Mouse (Mus musculus) C2C12 (cell line): ENCODE results near the gene Serinc3. TPM values are rescaled to one million over a fixed set of nuclear protein-coding genes. Genes with fewer than 3 reads are reported as not detected.

Experiments used
- H3K27me3 ChIP-seq: one replicate; pipeline ENCODE4 v1.6.1; 2011; ENCODE audit not compliant: control insufficient read depth, insufficient read depth, insufficient read length
- H3K36me3 ChIP-seq: one replicate; pipeline ENCODE4 v1.6.1; 2011; ENCODE audit not compliant: control insufficient read depth, insufficient read depth
- H3K4me3 ChIP-seq: one replicate; pipeline ENCODE4 v1.5.1; 2011; ENCODE audit warnings: mild to moderate bottlenecking, control low read depth; ENCODE audit not compliant: poor library complexity, insufficient read depth, severe bottlenecking
- H3K79me2 ChIP-seq: one replicate; pipeline ENCODE4 v1.6.1; 2011; ENCODE audit not compliant: control insufficient read depth, insufficient read depth
- H3K79me3 ChIP-seq: one replicate; pipeline ENCODE4 v1.6.1; 2011; ENCODE audit warnings: low read depth, control low read depth
- H3ac ChIP-seq: one replicate; pipeline ENCODE3; 2011; ENCODE audit warnings: low read depth; ENCODE audit not compliant: control insufficient read depth, insufficient read length
- CEBPB ChIP-seq: IDR thresholded peaks from one replicate; pipeline ENCODE4 v1.6.1; 2011; ENCODE audit warnings: low read depth, mild to moderate bottlenecking, control low read depth, moderate library complexity
- CTCF ChIP-seq: IDR thresholded peaks from one replicate; pipeline ENCODE4 v1.5.1; 2011; ENCODE audit not compliant: control insufficient read depth, insufficient read depth, insufficient read length
- FOSL1 ChIP-seq: IDR thresholded peaks from one replicate; pipeline ENCODE4 v1.8.0; 2011; ENCODE audit warnings: mild to moderate bottlenecking, low read length; ENCODE audit not compliant: poor library complexity, insufficient read depth, severe bottlenecking
- MAX ChIP-seq: IDR thresholded peaks from one replicate; pipeline ENCODE4 v1.6.1; 2011; ENCODE audit warnings: mild to moderate bottlenecking, control low read depth
- MYOD1 ChIP-seq: IDR thresholded peaks from one replicate; pipeline ENCODE4 v1.6.1; 2011; ENCODE audit warnings: low read depth; ENCODE audit not compliant: control insufficient read depth, insufficient read length
- MYOG ChIP-seq: IDR thresholded peaks from one replicate; pipeline ENCODE4 v1.6.1; 2011; ENCODE audit not compliant: control insufficient read depth, insufficient read length; ENCODE audit errors: extremely low read depth
- USF1 ChIP-seq: IDR thresholded peaks from one replicate; pipeline ENCODE4 v1.6.1; 2011; ENCODE audit warnings: low read depth, mild to moderate bottlenecking, control low read depth, moderate library complexity
- polyA plus RNA-seq: library from polyadenylated mRNA; unstranded; fragments of >200 nt; fragmentation: generic; extraction: Trizol; gene quantifications from one replicate; pipeline ENCODE4 v1.2.1, GENCODE M21; 2012; ENCODE audit warnings: missing spikeins

Gene Serinc3
- polyA plus RNA-seq, 1 experiment = 29.4 TPM

DNA sequence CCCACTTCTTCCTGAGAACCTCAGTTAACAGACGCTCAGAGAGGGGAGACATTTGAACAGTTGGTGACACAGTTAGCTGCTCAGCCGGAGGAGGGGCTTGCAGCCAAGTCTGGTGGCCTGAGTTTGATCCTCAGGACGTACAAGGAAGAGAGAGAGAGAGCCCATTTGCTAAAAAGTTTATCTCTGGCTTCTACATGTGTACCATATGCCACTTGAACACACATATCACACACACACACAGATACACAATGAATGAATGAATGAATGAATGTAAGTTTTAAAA is 48.1 kb downstream of the Serinc3 start:
- Histone ChIP-seq H3K36me3 (no peaks in the 10 kb centered on the region), H3K79me2 (no peaks in the 10 kb centered on the region), H3ac (no peak overlapping the region), H3K79me3 (no peaks in the 10 kb centered on the region), H3K27me3 (no peaks in the 10 kb centered on the region), H3K4me3 (no peak overlapping the region)
- TF ChIP-seq MYOD1 = no peak
- TF ChIP-seq CTCF = no peak
- no peak for TF ChIP-seq FOSL1
- TF ChIP-seq CEBPB = no peak
- TF ChIP-seq MYOG = no peak
- TF ChIP-seq MAX = no peak
- TF ChIP-seq USF1 = no peak

DNA sequence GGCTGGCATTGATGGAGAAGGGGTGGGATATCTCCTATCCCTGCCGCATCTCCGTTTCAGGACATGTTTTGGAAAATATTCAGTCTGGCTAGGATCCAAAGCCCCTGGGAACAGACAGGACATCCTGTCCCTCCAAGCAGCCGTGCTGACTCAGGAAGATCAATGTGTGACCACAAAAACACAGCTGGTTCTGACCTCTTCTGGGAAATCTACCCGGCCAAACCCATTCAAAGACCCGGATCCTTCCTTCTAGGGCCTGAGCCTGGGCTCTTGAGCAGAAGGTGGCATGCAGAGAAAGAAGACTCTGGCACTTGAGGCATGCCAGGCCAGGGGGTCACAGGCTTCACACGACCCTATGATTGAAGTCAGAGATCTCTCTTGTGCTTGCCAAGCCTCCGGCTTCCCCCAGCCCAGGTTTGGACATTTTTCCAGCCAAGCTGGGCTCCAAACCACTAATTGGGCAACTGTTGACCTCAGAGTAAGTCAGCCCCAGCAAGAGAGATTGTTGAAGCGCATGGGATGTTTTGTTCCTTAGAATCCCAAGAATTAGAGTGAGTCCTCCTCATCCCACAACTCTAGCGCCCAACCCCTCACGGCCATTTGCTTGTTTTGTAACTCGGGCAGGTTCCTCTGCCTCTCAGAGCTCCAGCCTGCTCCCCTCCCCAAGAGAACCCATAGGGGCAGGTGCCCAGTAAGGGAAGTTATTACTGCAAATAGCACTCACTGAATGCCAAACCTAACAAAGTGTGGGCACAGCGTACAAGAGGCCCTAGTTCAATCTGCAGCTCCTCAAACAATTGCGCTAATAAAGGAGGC is 48.7 kb downstream of the Serinc3 start:
- H3K4me3 ChIP-seq = no peak overlapping the region
- no peaks in the 10 kb centered on the region for H3K27me3 ChIP-seq
- H3K79me2 ChIP-seq = no peaks in the 10 kb centered on the region
- no peaks in the 10 kb centered on the region for H3K79me3 ChIP-seq
- H3K36me3 ChIP-seq = no peaks in the 10 kb centered on the region
- no peak overlapping the region for H3ac ChIP-seq
- TF ChIP-seq MAX (no peak), CTCF (no peak), MYOD1 (peak; percentile 20), USF1 (no peak), FOSL1 (no peak), MYOG (no peak)

DNA sequence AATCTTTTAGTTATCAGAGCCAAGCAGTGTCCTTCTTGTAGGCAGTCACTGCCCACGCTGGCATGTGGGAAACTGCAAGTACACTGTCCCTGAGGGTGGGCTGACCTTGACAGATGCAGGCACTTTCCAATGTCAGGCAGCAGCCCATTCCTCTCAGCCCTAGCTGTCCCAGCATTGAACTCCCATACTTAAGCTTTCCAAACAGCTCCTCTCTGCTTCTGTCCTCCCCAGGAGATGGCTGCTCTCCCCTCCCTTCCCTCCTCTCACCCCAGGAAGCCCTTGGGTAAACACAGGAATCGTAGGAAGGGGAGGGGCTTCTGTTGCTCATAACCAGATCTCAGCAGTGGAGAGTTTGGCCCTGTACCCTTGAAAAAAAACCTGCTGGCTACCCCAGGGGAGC is 49.8 kb downstream of the Serinc3 start:
- TF ChIP-seq MYOD1 = no peak
- TF ChIP-seq MYOG = no peak
- TF ChIP-seq MAX = no peak
- TF ChIP-seq CEBPB = no peak
- no peak for TF ChIP-seq FOSL1
- TF ChIP-seq USF1 = no peak
- TF ChIP-seq CTCF = no peak
- Histone ChIP-seq H3K27me3 (no peaks in the 10 kb centered on the region), H3K79me2 (no peaks in the 10 kb centered on the region), H3ac (no peak overlapping the region), H3K36me3 (no peaks in the 10 kb centered on the region), H3K79me3 (no peaks in the 10 kb centered on the region), H3K4me3 (no peak overlapping the region)

DNA sequence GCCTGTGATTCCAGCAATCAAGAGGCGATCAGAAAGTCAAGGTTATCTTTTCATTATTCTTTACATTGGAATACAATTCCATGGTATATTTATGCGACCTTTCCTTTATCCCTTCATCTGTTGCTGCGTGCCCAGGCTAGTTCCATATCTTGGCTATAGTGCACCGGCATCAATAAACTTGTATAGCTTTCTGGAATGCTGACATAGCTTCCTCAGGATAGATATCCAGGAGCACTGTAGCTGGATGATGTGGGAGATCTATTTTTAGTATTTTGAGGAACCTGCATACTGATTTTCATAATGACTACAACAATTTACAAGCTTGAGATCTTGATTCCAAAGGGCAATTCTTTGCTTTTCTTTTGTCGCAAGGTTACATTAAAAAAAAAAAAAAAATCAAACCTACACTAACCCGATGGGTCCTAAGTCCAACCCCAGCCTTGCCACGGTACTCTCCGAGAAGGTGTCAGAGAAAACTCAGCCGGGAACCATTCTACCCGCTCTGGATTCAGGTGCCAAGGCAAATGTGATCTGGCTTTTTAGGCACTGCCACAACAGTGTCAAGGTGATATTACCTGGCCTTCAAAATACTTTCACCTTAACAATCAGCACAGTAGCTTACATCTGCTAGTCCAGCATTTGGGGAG is 51.2 kb downstream of the Serinc3 start:
- H3ac ChIP-seq = no peak overlapping the region
- no peaks in the 10 kb centered on the region for H3K79me2 ChIP-seq
- no peaks in the 10 kb centered on the region for H3K79me3 ChIP-seq
- no peaks in the 10 kb centered on the region for H3K27me3 ChIP-seq
- no peak overlapping the region for H3K4me3 ChIP-seq
- H3K36me3 ChIP-seq = no peaks in the 10 kb centered on the region
- TF ChIP-seq USF1 (no peak), MAX (no peak), CTCF (no peak), MYOG (no peak), CEBPB (no peak), MYOD1 (no peak), FOSL1 (no peak)

DNA sequence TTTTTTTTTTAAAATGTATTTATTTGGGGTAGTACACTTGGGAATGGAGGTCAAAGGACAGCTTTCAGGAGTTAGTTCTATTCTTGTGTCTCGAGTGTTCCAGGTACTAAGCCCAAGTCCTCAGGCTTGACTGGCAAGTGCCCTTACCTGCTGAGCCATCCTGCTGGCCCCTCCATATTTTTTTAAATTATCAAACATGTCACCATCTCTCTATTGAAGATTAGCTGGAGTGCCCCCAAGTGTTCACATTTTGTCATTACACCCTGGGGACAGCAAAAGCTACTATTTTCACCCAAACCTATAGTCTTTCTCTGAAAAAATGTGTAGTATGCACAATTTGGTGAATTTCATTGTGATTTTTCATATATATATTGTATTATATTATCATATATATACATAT is 52.8 kb downstream of the Serinc3 start:
- TF ChIP-seq MAX = no peak
- no peak for TF ChIP-seq MYOD1
- TF ChIP-seq MYOG = no peak
- TF ChIP-seq FOSL1 = no peak
- no peak for TF ChIP-seq USF1
- TF ChIP-seq CTCF = no peak
- no peak for TF ChIP-seq CEBPB
- Histone ChIP-seq H3K27me3 (no peaks in the 10 kb centered on the region), H3K79me3 (no peaks in the 10 kb centered on the region)

DNA sequence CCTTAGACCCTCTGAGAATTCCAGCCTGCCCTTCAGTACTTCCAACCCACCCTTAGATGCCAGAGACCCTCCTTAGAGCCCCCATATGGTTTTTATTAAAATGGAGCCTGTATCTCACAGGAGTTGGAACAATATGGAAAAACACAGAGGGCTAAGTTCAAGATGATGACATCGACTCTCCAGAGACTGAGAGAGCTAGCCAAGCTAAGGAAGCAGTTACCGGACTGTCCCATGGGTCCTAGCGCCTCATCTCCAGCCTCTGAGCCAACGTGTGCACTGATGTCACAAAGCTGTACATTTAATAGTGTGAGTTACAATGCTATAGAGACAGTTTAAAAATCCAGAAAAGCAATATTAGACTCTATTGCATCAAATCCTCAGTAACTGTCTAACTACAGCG is 53.9 kb downstream of the Serinc3 start:
- no peaks in the 10 kb centered on the region for H3K27me3 ChIP-seq
- H3K4me3 ChIP-seq = no peak overlapping the region
- no peaks in the 10 kb centered on the region for H3K79me3 ChIP-seq
- no peak for TF ChIP-seq MYOD1
- TF ChIP-seq CTCF = no peak
- no peak for TF ChIP-seq MAX
- TF ChIP-seq MYOG = no peak
- TF ChIP-seq FOSL1 = no peak
- TF ChIP-seq CEBPB = no peak
- TF ChIP-seq USF1 = no peak
- no peaks in the 10 kb centered on the region for H3K36me3 ChIP-seq
- no peak overlapping the region for H3ac ChIP-seq
- no peaks in the 10 kb centered on the region for H3K79me2 ChIP-seq

More for the DNA sequence above, 52.8 kb downstream of the Serinc3 start:
- no peaks in the 10 kb centered on the region for H3K79me2 ChIP-seq
- no peak overlapping the region for H3K4me3 ChIP-seq
- no peaks in the 10 kb centered on the region for H3K36me3 ChIP-seq
- no peak overlapping the region for H3ac ChIP-seq
